Mouse (Mus musculus): Measurements from ENCODE around the gene E030025P04Rik. TPM values are rescaled to one million over a fixed set of nuclear protein-coding genes. Genes with fewer than 3 reads are reported as not detected.

E030025P04Rik gene
- polyA plus RNA-seq, 1 experiment: not detected

DNA sequence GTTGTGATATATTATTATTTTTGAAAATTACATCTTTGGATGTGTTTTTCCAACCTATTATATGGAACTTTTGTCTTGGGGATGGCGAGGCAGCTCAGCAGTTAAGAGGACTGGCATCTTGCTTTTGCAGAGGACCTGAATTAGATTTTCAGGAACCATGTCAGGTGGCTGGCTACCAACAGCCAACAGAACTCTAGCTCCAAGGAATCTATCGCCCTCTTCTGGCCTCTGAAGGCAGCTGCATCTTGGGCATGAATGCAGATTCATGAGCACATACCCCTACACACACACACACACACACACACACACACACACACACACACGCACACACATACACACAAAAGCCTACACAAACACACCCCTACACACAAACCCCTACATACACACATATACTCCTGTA lies 19.9 kb downstream of the E030025P04Rik start:
- no peak overlapping the region for H3K4me3 ChIP-seq (ENCODE audit: insufficient read depth, low read depth, low read length)
- 74% methylated on average over 3 of the region's 3 CpGs for WGBS
- no peaks in the 10 kb centered on the region for H3K36me3 ChIP-seq (ENCODE audit: control insufficient read depth, insufficient read depth, low read length)
- TF ChIP-seq POLR2A (IDR thresholded peaks at IDR 0.05; ENCODE audit: low read depth, low read length): no peak
- TF ChIP-seq CTCF (conservative IDR thresholded peaks at IDR 0.05; ENCODE audit: insufficient read depth, insufficient read length, low read depth, low read length): peak; percentile 26; the same call in 1 of the 2 replicates
- no peaks in the 10 kb centered on the region for H3K27me3 ChIP-seq (replicated peaks; ENCODE audit: control insufficient read depth, insufficient read depth, low read length)
- H3K27ac ChIP-seq (ENCODE audit: insufficient read depth, low read depth, low read length): no peak overlapping the region
- no peaks in the 10 kb centered on the region for H3K4me1 ChIP-seq (ENCODE audit: control insufficient read depth, insufficient read depth, low read length)
- no peak for DNase-seq

DNA sequence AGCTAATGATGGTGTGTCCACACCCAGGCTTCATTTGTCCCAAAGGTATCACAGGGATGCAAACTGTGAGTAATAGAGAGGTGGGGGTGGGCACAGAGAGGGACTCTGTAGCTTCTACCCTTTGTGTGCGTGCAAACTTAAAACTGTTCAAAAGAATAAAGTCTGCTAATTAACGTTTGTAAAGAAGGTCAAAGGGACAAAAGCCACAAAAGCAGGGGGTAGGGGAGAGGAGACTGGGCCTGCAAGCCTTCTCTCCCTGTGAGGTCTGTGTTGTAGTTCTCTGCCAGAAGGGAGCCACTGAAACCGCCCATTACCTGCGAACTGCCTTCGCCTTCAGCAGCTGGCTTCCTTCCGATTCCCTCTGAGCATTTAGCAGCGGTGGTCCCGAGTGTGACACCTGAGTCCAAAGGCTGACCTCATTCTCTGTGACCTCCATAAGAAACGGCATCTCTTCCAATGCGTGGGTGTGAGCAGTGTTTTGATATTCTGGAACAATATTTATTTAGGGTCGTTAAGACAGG lies 34.3 kb downstream of the E030025P04Rik start:
- Histone ChIP-seq H3K27me3 (replicated peaks; ENCODE audit: control insufficient read depth, insufficient read depth, low read length) (no peaks in the 10 kb centered on the region), H3K36me3 (ENCODE audit: control insufficient read depth, insufficient read depth, low read length) (no peaks in the 10 kb centered on the region)

DNA sequence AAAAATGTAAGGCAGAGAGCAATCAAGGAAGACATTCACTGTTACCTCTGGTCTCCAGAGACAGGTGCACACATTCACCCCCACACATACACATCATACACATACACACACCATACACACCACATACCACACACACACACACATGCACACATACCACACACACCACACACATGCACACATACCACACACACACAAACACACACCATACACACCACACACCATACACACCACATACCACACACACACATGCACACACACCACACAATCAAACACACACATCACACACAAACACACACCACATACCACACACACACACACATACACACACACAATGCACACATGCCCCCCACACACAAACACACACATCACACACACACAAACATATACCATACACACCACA lies 35.1 kb downstream of the E030025P04Rik start:
- Histone ChIP-seq H3K27ac (ENCODE audit: insufficient read depth, low read depth, low read length) (no peak overlapping the region), H3K4me3 (ENCODE audit: insufficient read depth, low read depth, low read length) (no peak overlapping the region), H3K36me3 (ENCODE audit: control insufficient read depth, insufficient read depth, low read length) (no peaks in the 10 kb centered on the region), H3K4me1 (ENCODE audit: control insufficient read depth, insufficient read depth, low read length) (no peaks in the 10 kb centered on the region), H3K27me3 (replicated peaks; ENCODE audit: control insufficient read depth, insufficient read depth, low read length) (no peaks in the 10 kb centered on the region)
- DNase-seq: no peak
- TF ChIP-seq CTCF (conservative IDR thresholded peaks at IDR 0.05; ENCODE audit: insufficient read depth, insufficient read length, low read depth, low read length): no peak
- no peak for TF ChIP-seq POLR2A (IDR thresholded peaks at IDR 0.05; ENCODE audit: low read depth, low read length)

More for the DNA sequence above, 34.3 kb downstream of the E030025P04Rik start:
- no peak for DNase-seq
- H3K27ac ChIP-seq (ENCODE audit: insufficient read depth, low read depth, low read length): no peak overlapping the region
- 50% methylated on average over 11 of the region's 11 CpGs for WGBS
- TF ChIP-seq POLR2A (IDR thresholded peaks at IDR 0.05; ENCODE audit: low read depth, low read length) (no peak), CTCF (conservative IDR thresholded peaks at IDR 0.05; ENCODE audit: insufficient read depth, insufficient read length, low read depth, low read length) (no peak)
- no peak overlapping the region for H3K4me3 ChIP-seq (ENCODE audit: insufficient read depth, low read depth, low read length)
- no peaks in the 10 kb centered on the region for H3K4me1 ChIP-seq (ENCODE audit: control insufficient read depth, insufficient read depth, low read length)

DNA sequence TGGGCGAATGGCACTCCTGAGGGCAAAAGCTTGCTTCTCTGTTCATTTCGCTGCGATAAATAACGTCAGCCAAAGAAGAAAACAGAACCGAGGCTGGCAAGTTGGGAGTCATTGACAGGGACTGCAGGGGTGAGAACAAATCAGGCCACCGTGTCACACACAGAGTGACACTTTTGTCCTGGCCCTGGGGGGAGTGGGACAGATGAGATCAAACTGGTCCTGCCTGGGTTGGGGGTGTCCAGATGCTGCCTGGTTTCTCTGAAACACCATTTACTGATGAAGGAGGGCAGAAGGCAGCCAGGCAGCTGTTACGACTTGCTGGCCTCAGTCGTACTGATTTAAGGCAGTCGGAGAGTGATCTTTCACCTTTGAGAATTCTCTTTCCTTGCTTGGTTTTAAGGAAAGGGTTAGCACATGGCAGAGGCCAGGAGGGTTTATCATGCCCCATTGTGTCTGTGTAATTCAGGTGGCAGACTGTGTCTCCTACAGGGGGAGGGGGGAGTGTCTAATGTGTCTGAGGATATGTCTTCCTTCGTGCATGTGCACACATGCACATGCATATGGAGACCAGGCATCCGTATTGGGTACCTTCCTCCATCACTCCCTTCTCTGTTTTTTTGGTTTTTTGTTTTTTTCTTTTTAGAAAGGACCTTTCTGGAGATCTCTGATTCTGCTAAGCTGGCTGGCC lies 36.5 kb downstream of the E030025P04Rik start:
- Histone ChIP-seq H3K4me1 (ENCODE audit: control insufficient read depth, insufficient read depth, low read length) (no peaks in the 10 kb centered on the region), H3K27me3 (replicated peaks; ENCODE audit: control insufficient read depth, insufficient read depth, low read length) (no peaks in the 10 kb centered on the region), H3K4me3 (ENCODE audit: insufficient read depth, low read depth, low read length) (no peak overlapping the region), H3K27ac (ENCODE audit: insufficient read depth, low read depth, low read length) (no peak overlapping the region), H3K36me3 (ENCODE audit: control insufficient read depth, insufficient read depth, low read length) (no peaks in the 10 kb centered on the region)
- no peak for TF ChIP-seq POLR2A (IDR thresholded peaks at IDR 0.05; ENCODE audit: low read depth, low read length)
- 52% methylated on average over 11 of the region's 11 CpGs for WGBS
- DNase-seq: no peak

DNA sequence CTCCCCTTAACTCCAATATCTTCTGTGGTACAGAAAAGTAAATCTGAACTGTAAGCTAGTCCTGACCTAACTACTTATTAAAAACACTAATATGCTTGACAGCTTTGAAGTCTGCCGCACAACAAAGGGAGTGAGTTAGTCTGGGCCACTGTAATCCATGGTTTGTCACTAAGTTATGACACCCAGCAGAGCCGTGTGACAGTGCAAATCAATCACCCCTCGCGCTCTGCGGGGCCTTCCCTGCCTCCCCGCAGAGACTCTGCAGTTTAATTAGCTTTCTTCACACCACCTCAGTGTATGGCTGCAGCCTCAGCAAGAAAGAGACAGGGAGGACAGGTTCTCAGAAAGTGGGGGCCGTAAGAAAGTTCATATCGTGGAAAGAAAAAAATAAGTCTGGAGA lies 37.4 kb downstream of the E030025P04Rik start:
- no peaks in the 10 kb centered on the region for H3K4me1 ChIP-seq (ENCODE audit: control insufficient read depth, insufficient read depth, low read length)
- no peak for TF ChIP-seq POLR2A (IDR thresholded peaks at IDR 0.05; ENCODE audit: low read depth, low read length)
- TF ChIP-seq CTCF (conservative IDR thresholded peaks at IDR 0.05; ENCODE audit: insufficient read depth, insufficient read length, low read depth, low read length): no peak
- DNase-seq: no peak

DNA sequence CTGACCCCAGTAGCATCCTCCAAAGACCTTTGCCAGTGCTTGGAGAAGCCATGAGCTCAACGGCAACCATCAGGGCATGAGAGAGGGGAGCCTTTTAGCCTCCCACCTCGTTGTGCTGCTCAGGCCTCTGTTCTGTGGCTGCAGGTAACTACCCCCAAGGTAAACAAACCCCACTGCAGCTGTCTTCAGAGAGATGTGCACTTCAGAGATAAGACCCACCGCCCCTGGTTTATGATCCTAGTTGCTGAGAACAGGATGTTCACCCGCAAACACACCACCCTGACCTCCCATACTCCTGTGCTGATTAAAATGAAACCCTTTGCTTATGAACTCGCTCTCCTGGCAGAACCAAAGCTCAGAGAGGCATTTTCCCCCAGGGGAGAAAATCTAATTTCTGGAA lies 38.0 kb downstream of the E030025P04Rik start:
- TF ChIP-seq CTCF (conservative IDR thresholded peaks at IDR 0.05; ENCODE audit: insufficient read depth, insufficient read length, low read depth, low read length) (no peak), POLR2A (IDR thresholded peaks at IDR 0.05; ENCODE audit: low read depth, low read length) (no peak)
- Histone ChIP-seq H3K27me3 (replicated peaks; ENCODE audit: control insufficient read depth, insufficient read depth, low read length) (no peaks in the 10 kb centered on the region), H3K4me3 (ENCODE audit: insufficient read depth, low read depth, low read length) (no peak overlapping the region), H3K27ac (ENCODE audit: insufficient read depth, low read depth, low read length) (no peak overlapping the region), H3K4me1 (ENCODE audit: control insufficient read depth, insufficient read depth, low read length) (no peaks in the 10 kb centered on the region), H3K36me3 (ENCODE audit: control insufficient read depth, insufficient read depth, low read length) (no peaks in the 10 kb centered on the region)
- DNase-seq: no peak
- 39% methylated on average over 5 of the region's 5 CpGs for WGBS

More for the DNA sequence above, 37.4 kb downstream of the E030025P04Rik start:
- no peaks in the 10 kb centered on the region for H3K36me3 ChIP-seq (ENCODE audit: control insufficient read depth, insufficient read depth, low read length)
- no peaks in the 10 kb centered on the region for H3K27me3 ChIP-seq (replicated peaks; ENCODE audit: control insufficient read depth, insufficient read depth, low read length)
- WGBS: 39% methylated on average over 8 of the region's 8 CpGs
- H3K4me3 ChIP-seq (ENCODE audit: insufficient read depth, low read depth, low read length): no peak overlapping the region
- no peak overlapping the region for H3K27ac ChIP-seq (ENCODE audit: insufficient read depth, low read depth, low read length)

DNA sequence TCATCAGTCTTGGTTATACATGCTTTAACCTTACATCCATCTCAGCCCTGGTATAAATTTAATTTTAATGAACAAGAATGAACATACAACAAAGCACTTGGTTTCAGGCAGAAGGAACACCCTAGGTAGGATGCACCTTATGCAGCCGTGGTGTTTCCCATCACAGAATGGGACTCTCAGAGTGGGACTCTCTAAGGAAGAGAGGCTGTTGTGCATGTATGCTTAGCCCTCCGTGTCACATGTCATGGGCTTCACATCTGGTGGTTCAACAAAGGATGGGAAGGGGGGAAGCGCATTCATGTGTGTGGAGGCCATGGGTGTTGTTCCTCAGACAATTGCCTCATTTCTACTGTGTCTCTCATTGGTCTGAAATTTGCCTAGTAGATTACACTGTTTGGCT lies 40.8 kb downstream of the E030025P04Rik start:
- TF ChIP-seq CTCF (conservative IDR thresholded peaks at IDR 0.05; ENCODE audit: insufficient read depth, insufficient read length, low read depth, low read length) (no peak), POLR2A (IDR thresholded peaks at IDR 0.05; ENCODE audit: low read depth, low read length) (no peak)
- Histone ChIP-seq H3K4me3 (ENCODE audit: insufficient read depth, low read depth, low read length) (no peak overlapping the region), H3K27ac (ENCODE audit: insufficient read depth, low read depth, low read length) (no peak overlapping the region), H3K36me3 (ENCODE audit: control insufficient read depth, insufficient read depth, low read length) (no peaks in the 10 kb centered on the region), H3K4me1 (ENCODE audit: control insufficient read depth, insufficient read depth, low read length) (peaks cover 2% of the 10 kb centered on the region; the same call in 1 of the 2 replicates), H3K27me3 (replicated peaks; ENCODE audit: control insufficient read depth, insufficient read depth, low read length) (no peaks in the 10 kb centered on the region)
- WGBS: 88% methylated on average over 3 of the region's 3 CpGs
- no peak for DNase-seq

All from kidney, adult 2 months (tissue).